Mouse (Mus musculus) midbrain, embryonic 10.5 days (tissue): ENCODE measurements around the gene Iqcf5. TPM values are rescaled to one million over a fixed set of nuclear protein-coding genes. Genes with fewer than 3 reads are reported as not detected.
A peak's percentile ranks its signal among the peaks of the same experiment; 100 is the strongest.

Experiments used
- DNase-seq: peaks from one replicate; pipeline ENCODE4 v3.0.0-alpha.2; 2017; ENCODE audit warnings: low spot score
- H3K27ac ChIP-seq: fragments of 300-500 bp; sonication (generic); replicated peaks from 2 replicates; pipeline ENCODE4 v1.5.1; 2016; ENCODE audit warnings: mild to moderate bottlenecking
- H3K27me3 ChIP-seq: fragments of 300-500 bp; sonication (generic); 2 replicates; pipeline ENCODE4 v1.6.1; 2016; ENCODE audit warnings: low read depth, mild to moderate bottlenecking; ENCODE audit not compliant: poor library complexity, severe bottlenecking
- H3K36me3 ChIP-seq: fragments of 300-500 bp; sonication (generic); 2 replicates; pipeline ENCODE4 v1.6.1; 2016; ENCODE audit warnings: mild to moderate bottlenecking, moderate library complexity
- H3K4me1 ChIP-seq: fragments of 300-500 bp; sonication (generic); 2 replicates; pipeline ENCODE4 v1.6.1; 2016
- H3K4me3 ChIP-seq: fragments of 300-500 bp; sonication (generic); 2 replicates; pipeline ENCODE4 v1.5.1; 2016; ENCODE audit warnings: mild to moderate bottlenecking, moderate library complexity
- H3K9me3 ChIP-seq: fragments of 300-500 bp; sonication (generic); replicated peaks from 2 replicates; pipeline ENCODE4 v1.6.1; 2016; ENCODE audit warnings: mild to moderate bottlenecking
- WGBS: fragments of 180-500 bp; shearing (Covaris S2); methylation state at CpG from one replicate; pipeline ENCODE4 v1.1.7; 2016; 5-methylcytosine and 5-hydroxymethylcytosine counted together
- polyA plus RNA-seq: library from polyadenylated mRNA; unstranded; fragments of >200 nt; fragmentation: Nextera tagmentation; extraction: Ambion mirVana; gene quantifications from 2 replicates; pipeline ENCODE4 v1.2.1, GENCODE M21; 2016

Gene Iqcf5
- polyA plus RNA-seq = 0.27 TPM in 1 of 2 replicates, not detected in the other

GRCm38 (mm10) chr9:106514273-106514672 lies at the start of gene Iqcf5:
Gene Iqcf5, plus strand, starts transcription at chr9:106514573.
- H3K27ac ChIP-seq = no peak within 1 kb of the TSS
- H3K9me3 ChIP-seq = no peaks in the 10 kb centered on the region
- 82% methylated on average over 4 of the region's 4 CpGs for WGBS
- no peak within 1 kb of the TSS for H3K4me3 ChIP-seq
- DNase-seq = no peak
- H3K36me3 ChIP-seq = no peaks in the 10 kb centered on the region
- no peaks in the 10 kb centered on the region for H3K27me3 ChIP-seq
- no peaks in the 10 kb centered on the region for H3K4me1 ChIP-seq

- DNase-seq = peak; percentile 74
- Histone ChIP-seq H3K4me3 (peak overlapping the region; percentile 54), H3K9me3 (no peaks in the 10 kb centered on the region), H3K36me3 (peaks cover 63% of the 10 kb centered on the region), H3K4me1 (peaks cover 56% of the 10 kb centered on the region), H3K27me3 (peaks cover 42% of the 10 kb centered on the region), H3K27ac (peak overlapping the region; percentile 85)
- WGBS = 1% methylated on average over 98 of the region's 99 CpGs
These were observed 49.4 kb upstream of the Iqcf5 start for GRCm38 (mm10) chr9:106464751-106465541.

GRCm38 (mm10) chr9:106465571-106466200 lies 48.7 kb upstream of the Iqcf5 start, which contains the start of gene Gpr62:
Gene Gpr62, minus strand, starts transcription at chr9:106465938.
- H3K9me3 ChIP-seq = no peaks in the 10 kb centered on the region
- H3K4me1 ChIP-seq = peaks cover 49% of the 10 kb centered on the region

GRCm38 (mm10) chr9:106466721-106467120 lies 47.7 kb upstream of the Iqcf5 start:
- WGBS = 92% methylated on average over 6 of the region's 6 CpGs

More at GRCm38 (mm10) chr9:106465571-106466200, 48.7 kb upstream of the Iqcf5 start, which contains the start of gene Gpr62:
- no peak for DNase-seq
- peaks cover 55% of the 10 kb centered on the region for H3K36me3 ChIP-seq
- peaks cover 42% of the 10 kb centered on the region for H3K27me3 ChIP-seq
- 29% methylated on average over 26 of the region's 26 CpGs for WGBS
- H3K4me3 ChIP-seq = peak within 1 kb of the TSS; percentile 54
- H3K27ac ChIP-seq = peak within 1 kb of the TSS; percentile 85

GRCm38 (mm10) chr9:106467746-106468145 lies 46.6 kb upstream of the Iqcf5 start:
- 90% methylated on average over 7 of the region's 7 CpGs for WGBS
- DNase-seq = no peak
- Histone ChIP-seq H3K27ac (no peak overlapping the region), H3K4me1 (peaks cover 54% of the 10 kb centered on the region), H3K27me3 (peaks cover 42% of the 10 kb centered on the region), H3K36me3 (peaks cover 35% of the 10 kb centered on the region), H3K4me3 (no peak overlapping the region), H3K9me3 (no peaks in the 10 kb centered on the region)

More at GRCm38 (mm10) chr9:106466721-106467120, 47.7 kb upstream of the Iqcf5 start:
- DNase-seq = no peak
- H3K27me3 ChIP-seq = peaks cover 50% of the 10 kb centered on the region
- no peak overlapping the region for H3K4me3 ChIP-seq
- H3K9me3 ChIP-seq = no peaks in the 10 kb centered on the region
- peaks cover 52% of the 10 kb centered on the region for H3K4me1 ChIP-seq
- no peak overlapping the region for H3K27ac ChIP-seq
- H3K36me3 ChIP-seq = peaks cover 45% of the 10 kb centered on the region

GRCm38 (mm10) chr9:106469317-106469716 lies 45.1 kb upstream of the Iqcf5 start:
- 78% methylated on average over 6 of the region's 6 CpGs for WGBS
- H3K27ac ChIP-seq = no peak overlapping the region
- peaks cover 55% of the 10 kb centered on the region for H3K4me1 ChIP-seq
- no peak for DNase-seq
- H3K27me3 ChIP-seq = peaks cover 33% of the 10 kb centered on the region
- H3K9me3 ChIP-seq = no peaks in the 10 kb centered on the region
- H3K4me3 ChIP-seq = no peak overlapping the region
- peaks cover 19% of the 10 kb centered on the region for H3K36me3 ChIP-seq

- no peak for DNase-seq
- H3K27me3 ChIP-seq = peaks cover 28% of the 10 kb centered on the region
- peaks cover 55% of the 10 kb centered on the region for H3K4me1 ChIP-seq
- no peak overlapping the region for H3K27ac ChIP-seq
- WGBS = 78% methylated on average over 9 of the region's 9 CpGs
- H3K9me3 ChIP-seq = no peaks in the 10 kb centered on the region
- peaks cover 14% of the 10 kb centered on the region for H3K36me3 ChIP-seq
- H3K4me3 ChIP-seq = no peak overlapping the region
These were observed 44.6 kb upstream of the Iqcf5 start for GRCm38 (mm10) chr9:106469776-106470175.

GRCm38 (mm10) chr9:106470991-106471750 lies 43.2 kb upstream of the Iqcf5 start:
- no peak for DNase-seq
- 0 out of 2 replicates have a peak overlapping the region, but pooled peaks have one; percentile 56 for H3K27ac ChIP-seq
- 64% methylated on average over 14 of the region's 14 CpGs for WGBS
- peaks cover 16% of the 10 kb centered on the region for H3K27me3 ChIP-seq
- H3K4me1 ChIP-seq = peaks cover 57% of the 10 kb centered on the region
- peaks cover 2% of the 10 kb centered on the region for H3K36me3 ChIP-seq
- peak overlapping the region; percentile 31 for H3K4me3 ChIP-seq
- H3K9me3 ChIP-seq = no peaks in the 10 kb centered on the region

- no peaks in the 10 kb centered on the region for H3K36me3 ChIP-seq
- 0 out of 2 replicates have a peak overlapping the region, but pooled peaks have one; percentile 56 for H3K27ac ChIP-seq
- H3K4me1 ChIP-seq = peaks cover 63% of the 10 kb centered on the region
- peak overlapping the region; percentile 31 for H3K4me3 ChIP-seq
- 11% methylated on average over 5 of the region's 5 CpGs for WGBS
- H3K27me3 ChIP-seq = peaks cover 14% of the 10 kb centered on the region
- peak; percentile 48 for DNase-seq
- H3K9me3 ChIP-seq = no peaks in the 10 kb centered on the region
These were observed 42.5 kb upstream of the Iqcf5 start for GRCm38 (mm10) chr9:106471892-106472291.

- no peak for DNase-seq
- no peak overlapping the region for H3K4me3 ChIP-seq
- no peaks in the 10 kb centered on the region for H3K9me3 ChIP-seq
- peaks cover 14% of the 10 kb centered on the region for H3K27me3 ChIP-seq
- peaks cover 67% of the 10 kb centered on the region for H3K4me1 ChIP-seq
- WGBS = 71% methylated on average over 4 of the region's 4 CpGs
- no peaks in the 10 kb centered on the region for H3K36me3 ChIP-seq
- peak overlapping the region; percentile 56; the same call in 1 of the 2 replicates for H3K27ac ChIP-seq
These were observed 42.1 kb upstream of the Iqcf5 start for GRCm38 (mm10) chr9:106472321-106472720.

- DNase-seq = no peak
These were observed 41.2 kb upstream of the Iqcf5 start for GRCm38 (mm10) chr9:106473081-106473752.

GRCm38 (mm10) chr9:106473753-106474105 lies 40.6 kb upstream of the Iqcf5 start:
- 76% methylated on average over 5 of the region's 5 CpGs for WGBS
- Histone ChIP-seq H3K27ac (peak overlapping the region; percentile 84), H3K4me3 (no peak overlapping the region), H3K4me1 (peaks cover 79% of the 10 kb centered on the region), H3K27me3 (peaks cover 14% of the 10 kb centered on the region), H3K36me3 (no peaks in the 10 kb centered on the region), H3K9me3 (no peaks in the 10 kb centered on the region)
- DNase-seq = no peak

More at GRCm38 (mm10) chr9:106473081-106473752, 41.2 kb upstream of the Iqcf5 start:
- Histone ChIP-seq H3K9me3 (no peaks in the 10 kb centered on the region), H3K4me1 (peaks cover 76% of the 10 kb centered on the region), H3K27me3 (peaks cover 14% of the 10 kb centered on the region), H3K36me3 (no peaks in the 10 kb centered on the region), H3K27ac (no peak overlapping the region), H3K4me3 (no peak overlapping the region)
- WGBS = 93% methylated on average over 16 of the region's 16 CpGs
